Mouse (Mus musculus) frontal cortex, adult (tissue): Measurements from ENCODE around the gene Platr17.
"Not testable (repeated sequence)": the region's sequence is repeated elsewhere in the genome, so short reads cannot be mapped to it uniquely, and the experiment has no call there.

Source experiments
- ATAC-seq: cut with Nextera tagmentation; 2 replicates; pipeline ENCODE4 v1.9.2; 2017; ENCODE audit warnings: mild to moderate bottlenecking, moderate library complexity, mixed read lengths; ENCODE audit not compliant: low TSS enrichment

Gene Platr17

DNA sequence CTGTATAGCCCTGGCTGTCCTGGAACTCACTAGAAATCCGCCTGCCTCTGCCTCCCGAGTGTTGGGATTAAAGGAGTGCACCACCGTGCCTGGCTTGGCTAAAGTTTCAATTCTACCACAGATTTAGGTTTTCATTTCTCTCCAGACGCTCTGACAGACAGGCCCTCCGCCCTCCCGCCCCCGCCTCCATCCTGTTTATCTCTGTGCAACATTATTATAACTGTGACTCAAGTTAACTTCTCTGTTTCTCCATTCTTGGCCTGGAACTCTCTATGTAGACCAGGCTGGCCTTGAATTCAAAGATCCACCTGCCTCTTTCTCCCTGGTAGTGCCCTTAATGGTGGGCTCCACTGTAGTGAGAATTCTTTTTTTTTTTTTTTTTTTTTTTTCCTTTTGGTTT is 2.4 kb upstream of the Platr17 start:
- no peak for ATAC-seq

DNA sequence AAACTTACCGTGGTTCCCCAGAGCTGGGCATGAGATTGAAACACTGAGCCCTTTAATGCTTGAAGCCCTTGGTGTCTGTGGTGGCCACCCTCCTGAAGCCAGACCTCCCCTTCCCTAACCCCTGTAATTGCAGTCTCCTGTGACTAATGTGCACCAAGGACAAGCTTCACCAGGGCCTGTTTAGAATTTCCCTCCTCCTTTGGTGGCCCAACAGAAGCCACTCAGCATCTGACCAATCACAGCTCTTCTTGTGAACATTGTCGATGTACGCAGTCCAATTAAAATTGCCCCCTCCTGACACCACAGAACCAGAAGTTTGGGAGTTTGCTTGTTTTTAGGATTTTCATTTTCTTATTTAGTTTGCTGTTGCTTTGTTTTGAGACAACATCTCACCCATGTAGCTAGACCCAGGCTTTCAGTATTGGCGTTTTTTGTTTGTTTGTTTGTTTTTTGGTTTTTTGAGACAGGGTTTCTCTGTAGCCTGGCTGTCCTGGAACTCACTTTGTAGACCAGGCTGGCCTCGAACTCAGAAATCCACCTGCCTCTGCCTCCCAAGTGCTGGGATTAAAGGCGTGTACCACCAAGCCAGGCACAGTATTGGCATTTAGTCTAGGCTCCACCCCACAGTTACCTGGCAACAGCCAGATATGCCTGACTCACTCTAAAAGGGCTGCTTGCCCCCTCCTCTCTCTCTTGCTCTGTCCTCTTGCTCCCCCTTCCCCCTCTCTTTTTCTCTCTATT is 854 bp upstream of the Platr17 start:
- ATAC-seq, result not testable (repeated sequence)

DNA sequence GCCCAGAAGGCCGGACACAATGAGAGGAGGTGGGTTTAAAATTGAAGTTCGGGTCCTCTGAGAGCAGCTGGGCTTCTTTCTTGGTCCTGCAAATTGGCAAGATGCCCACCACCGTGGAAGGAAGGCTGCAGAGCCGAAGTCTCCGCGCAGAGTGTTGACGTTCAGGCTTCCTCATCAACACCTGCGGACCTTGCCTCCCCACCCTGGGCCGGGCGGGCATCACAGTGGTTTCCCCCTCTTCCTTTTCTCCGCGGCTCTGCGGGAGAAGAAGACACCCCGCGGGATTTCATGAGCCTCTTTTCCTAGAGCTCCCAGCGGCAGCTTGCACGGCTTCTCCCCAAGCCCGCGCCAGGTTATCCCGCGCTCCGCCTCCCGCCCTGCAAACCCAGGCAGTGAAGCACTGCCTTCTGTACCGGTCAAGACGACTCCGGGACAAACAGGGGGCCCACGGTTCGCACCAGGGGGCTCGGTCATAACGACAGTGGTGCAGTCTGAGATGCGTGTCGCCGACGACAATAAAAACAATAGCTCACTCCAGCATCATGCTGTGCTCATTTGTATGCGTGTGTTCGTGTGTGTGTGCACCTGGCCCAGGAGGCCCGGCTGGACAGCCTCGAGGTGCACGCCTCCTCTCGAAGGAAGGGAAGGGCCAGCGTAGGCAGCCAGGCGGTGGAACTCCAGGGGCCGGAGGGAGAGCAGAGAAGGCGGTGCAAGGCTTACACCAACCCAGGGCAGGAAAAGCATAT is 3.6 kb downstream of the Platr17 start:
- ATAC-seq, result peak; percentile 52

DNA sequence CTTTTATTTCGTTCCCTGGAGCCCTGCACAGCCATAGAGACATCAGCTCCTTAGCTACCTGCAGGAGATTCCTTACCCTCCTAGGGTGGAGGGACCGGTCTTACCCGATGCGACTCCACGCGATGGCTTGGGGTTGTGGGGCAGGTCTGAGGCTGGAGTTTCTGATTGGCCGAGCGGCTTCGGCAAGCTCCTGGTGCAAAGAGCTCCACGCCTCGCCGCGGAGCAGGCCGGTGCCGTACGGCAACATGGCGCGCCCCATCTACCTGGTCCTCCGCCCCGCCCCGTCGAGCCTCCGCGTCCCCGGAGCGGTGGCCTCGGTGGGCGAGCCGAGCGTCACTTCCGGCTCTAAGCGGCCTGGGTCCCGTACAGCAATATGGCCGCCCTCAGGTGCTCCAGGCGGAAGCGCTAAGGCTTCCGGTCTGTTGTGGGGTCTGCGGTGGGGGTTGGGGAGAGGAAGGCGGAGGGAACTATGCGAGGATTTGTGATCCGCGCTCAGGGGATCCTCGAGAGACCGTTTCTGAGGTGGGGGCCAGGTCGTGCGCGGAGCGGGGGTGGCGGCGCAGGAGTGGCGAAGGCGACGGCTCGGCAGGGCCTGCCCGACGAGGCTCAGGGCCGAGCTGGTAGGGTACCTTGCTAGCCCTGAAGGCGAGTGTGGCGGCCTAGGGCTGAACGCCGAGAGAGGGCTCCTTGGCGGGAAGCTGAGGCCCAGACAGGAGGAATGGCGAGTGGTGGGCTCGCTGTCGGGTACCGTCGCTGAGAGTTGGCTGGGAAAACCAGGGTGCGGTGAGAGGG is 4.3 kb downstream of the Platr17 start, which contains the start of gene Daxx:
Daxx (plus strand) TSS at position 338 of the 792 bp plus-strand sequence.
- ATAC-seq, result peak; percentile 94

DNA sequence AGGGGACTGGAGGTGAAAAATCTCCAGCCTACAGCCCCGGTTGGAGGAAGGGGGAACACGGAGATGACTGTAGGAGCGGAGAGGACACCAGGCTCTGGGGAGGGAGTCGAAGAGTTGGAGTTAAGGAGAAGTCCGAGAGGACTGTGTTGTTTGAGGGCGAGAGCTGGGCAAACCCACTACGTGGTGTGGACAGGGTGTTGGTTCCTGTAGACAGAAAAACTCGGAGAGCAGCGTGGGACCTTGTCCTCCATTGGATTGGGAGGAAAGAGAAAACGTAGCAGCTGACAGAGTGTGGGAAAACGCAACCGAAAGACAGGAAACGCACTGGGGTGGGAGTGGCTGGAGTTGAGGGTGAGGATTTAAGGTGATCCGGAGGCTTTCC is 4.9 kb downstream of the Platr17 start:
- 0 out of 2 replicates have a peak, but pooled peaks have one; percentile 8 for ATAC-seq

DNA sequence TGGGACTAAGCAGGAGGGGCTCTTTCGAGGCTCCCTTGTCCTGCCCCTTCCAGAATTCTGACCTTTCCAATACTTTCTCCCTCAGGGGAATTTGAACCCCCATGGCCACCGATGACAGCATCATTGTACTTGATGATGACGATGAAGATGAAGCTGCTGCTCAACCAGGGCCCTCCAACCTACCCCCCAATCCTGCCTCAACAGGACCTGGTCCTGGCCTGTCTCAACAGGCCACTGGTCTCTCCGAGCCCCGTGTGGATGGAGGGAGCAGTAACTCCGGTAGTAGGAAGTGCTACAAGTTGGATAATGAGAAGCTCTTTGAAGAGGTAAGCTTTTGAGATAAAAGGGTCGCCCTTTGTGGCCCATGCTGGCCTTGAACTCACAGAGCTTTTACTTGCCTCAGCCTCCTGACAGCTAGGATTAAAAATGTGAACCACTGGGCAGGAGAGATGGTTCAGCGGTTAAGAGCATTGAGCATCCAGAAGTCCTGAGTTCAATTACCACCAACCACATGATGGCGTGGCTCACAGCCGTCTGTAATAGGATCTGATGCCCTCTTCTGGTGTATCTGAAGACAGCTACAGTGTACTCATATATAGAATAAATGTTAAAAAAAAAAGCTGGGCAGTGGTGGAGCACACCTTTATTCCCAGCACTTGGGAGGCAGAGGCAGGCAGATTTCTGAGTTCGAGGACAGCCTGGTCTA is 5.6 kb downstream of the Platr17 start:
- ATAC-seq, result no peak

DNA sequence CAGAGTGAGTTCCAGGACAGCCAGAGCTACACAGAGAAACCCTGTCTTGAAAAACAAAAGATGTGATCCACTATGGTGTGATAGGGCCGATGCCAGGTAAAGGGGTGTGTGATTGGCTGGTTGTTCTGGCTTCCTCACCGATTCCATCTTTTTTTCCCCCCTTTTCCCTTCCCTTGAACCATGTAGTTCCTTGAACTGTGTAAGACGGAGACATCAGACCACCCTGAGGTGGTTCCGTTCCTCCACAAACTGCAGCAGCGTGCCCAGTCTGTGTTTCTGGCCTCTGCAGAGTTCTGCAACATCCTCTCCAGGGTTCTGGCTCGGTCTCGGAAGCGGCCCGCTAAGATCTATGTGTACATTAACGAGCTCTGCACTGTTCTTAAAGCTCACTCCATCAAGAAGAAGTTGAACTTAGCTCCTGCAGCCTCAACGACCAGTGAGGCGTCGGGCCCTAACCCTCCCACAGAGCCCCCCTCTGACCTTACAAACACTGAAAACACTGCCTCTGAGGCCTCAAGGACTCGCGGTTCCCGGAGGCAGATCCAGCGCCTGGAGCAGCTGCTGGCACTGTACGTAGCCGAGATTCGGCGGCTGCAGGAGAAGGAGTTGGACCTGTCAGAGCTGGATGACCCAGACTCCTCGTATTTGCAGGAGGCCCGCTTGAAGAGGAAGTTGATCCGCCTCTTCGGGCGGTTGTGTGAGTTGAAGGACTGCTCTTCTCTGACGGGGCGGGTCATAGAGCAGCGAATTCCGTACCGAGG is 6.3 kb downstream of the Platr17 start:
- ATAC-seq, result no peak

DNA sequence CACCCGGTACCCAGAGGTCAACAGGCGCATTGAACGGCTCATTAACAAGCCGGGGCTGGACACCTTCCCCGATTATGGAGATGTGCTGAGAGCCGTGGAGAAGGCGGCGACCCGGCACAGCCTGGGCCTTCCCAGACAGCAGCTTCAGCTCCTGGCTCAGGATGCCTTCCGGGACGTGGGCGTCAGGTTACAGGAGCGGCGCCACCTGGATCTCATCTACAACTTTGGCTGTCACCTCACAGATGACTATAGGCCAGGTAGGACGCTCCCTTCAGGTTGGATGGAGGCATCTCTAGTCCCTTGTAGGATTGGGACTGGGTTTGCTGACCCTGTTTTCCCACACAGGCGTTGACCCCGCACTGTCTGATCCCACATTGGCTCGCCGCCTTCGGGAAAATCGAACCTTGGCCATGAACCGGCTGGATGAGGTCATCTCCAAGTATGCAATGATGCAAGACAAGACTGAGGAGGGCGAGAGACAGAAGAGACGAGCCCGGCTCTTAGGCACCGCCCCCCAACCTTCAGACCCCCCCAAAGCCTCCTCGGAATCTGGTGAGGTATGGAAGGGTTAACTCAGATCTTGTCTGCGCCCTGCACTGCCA is 7.0 kb downstream of the Platr17 start:
- no peak for ATAC-seq

DNA sequence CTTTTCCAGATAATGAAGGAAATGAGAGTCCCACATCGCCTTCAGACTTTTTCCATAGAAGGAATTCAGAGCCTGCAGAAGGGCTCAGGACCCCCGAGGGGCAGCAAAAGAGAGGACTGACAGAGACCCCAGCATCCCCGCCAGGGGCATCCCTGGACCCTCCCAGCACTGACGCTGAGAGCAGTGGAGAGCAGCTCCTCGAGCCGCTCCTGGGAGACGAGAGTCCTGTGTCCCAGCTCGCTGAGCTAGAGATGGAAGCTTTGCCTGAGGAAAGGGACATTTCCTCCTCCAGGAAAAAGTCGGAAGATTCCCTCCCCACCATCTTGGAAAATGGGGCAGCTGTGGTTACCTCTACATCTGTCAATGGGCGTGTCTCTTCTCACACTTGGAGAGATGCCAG is 8.3 kb downstream of the Platr17 start:
- no peak for ATAC-seq

DNA sequence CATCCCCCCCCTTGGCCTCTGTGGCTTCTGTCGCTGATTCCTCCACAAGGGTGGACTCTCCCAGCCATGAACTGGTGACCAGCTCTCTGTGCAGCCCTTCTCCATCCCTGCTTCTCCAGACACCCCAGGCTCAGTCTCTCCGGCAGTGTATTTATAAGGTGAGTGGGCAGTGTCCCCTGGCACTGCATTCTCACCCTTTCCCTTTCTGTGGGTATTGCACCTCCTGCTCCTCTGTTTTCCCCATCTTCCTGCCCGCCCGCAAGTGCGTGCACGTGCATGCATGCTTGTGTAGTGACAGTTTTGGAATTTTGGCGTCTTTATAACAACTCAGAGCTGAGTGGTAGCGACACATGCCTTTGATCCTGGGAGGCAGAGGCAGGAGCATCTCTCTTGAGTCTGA is 9.0 kb downstream of the Platr17 start:
- no peak for ATAC-seq

DNA sequence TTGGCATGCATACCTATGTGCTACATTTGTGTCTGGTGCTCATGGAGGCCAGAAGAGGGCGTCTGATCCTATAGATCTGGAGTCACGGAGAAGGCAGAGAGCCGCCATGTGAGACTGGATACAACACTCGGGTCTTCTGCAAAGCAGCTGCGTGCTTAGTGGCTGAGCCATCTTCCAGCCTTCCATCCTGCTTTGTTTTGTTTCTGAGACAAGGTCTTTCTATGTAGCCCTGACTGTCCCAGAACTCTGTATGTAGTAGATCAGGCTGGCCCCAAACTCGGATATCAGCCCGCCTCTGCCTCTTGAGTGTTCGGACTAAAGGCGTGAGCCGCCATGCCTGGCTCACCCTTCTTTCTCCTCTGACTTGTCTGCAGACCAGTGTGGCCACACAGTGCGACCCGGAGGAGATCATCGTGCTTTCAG is 10.0 kb downstream of the Platr17 start:
- ATAC-seq, result no peak

DNA sequence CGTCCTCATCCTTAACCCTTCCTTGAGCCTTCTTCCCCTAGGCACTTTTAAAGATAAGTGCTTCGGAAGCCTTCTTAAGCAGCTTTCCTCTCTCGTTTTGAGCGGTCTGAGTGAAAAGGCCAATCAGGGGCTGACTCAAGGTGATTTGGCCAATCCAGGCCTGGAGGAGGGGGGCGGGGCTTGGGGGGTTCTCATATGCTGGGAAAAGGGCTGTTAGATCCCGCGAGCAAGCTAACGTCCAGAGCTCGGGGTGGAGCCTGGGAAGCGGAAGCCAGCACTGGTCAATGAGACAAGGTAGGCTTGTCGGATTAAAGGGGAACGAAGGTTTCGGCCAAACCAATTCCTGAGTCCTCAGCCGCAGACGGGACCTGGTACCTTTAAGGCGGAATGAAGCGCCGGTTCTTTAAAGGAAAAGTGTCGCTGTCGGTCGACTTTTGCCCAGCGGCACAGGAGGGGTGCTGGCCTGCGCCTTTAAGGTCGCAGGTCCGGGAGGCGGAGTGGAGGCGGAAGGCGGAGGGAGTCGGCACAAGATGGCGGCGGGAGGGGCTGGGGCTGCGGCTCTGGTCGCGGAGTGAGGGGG is 10.8 kb downstream of the Platr17 start, which contains the start of the genes Tapbp and Zbtb22:
Tapbp (plus strand) TSS at position 229 of the 580 bp plus-strand sequence.
Zbtb22 (plus strand) TSS at position 234 of the 580 bp plus-strand sequence.
- peak; percentile 82 for ATAC-seq

DNA sequence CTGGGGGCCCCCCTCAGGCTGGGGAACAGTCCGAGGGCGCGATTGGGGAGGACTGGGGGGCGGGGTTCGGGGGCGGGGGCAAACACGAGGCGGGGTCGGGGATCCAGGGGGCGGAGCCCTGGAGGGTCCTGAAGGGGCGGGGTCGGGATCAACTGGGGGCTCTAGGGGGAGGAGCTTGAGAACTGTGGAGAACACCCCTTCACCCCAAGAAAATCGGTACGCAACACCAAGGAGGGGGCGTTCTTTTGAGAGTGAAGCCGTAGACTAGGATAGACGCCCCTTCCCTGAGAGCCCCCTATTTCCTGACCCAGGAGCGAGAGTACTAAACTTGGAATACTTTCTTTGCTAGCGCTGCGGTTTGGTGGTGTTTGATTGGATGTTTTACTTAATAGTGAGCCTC is 11.4 kb downstream of the Platr17 start:
- no peak for ATAC-seq

DNA sequence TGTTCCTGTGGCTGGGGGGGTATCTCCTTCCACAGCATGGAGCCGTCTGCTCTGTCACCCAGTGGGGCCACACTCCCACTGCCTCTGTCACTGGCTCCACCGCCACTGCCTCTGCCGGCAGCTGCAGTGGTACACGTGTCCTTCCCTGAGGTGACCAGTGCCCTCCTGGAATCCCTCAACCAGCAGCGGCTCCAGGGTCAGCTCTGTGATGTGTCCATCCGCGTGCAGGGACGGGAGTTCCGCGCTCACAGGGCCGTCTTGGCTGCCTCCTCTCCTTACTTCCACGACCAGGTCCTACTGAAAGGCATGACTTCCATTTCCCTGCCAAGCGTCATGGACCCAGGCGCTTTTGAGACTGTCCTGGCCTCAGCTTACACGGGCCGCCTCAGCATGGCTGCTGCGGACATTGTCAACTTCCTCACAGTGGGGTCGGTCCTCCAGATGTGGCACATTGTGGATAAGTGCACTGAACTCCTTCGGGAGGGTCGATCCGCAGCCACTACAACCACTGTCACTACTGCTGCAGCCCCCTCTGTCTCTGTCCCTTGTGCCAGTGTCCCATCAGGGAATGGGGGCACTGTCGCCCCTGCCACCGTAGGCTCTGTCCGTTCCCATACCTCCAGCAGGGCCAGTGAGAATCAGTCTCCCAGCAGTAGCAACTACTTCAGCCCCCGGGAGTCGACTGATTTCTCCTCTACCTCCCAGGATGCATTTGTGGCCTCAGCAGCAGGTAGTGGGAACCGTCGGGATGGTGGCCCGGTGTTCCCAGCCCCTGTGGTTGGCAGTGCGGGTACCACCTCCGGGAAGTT is 12.1 kb downstream of the Platr17 start:
- ATAC-seq, result no peak

DNA sequence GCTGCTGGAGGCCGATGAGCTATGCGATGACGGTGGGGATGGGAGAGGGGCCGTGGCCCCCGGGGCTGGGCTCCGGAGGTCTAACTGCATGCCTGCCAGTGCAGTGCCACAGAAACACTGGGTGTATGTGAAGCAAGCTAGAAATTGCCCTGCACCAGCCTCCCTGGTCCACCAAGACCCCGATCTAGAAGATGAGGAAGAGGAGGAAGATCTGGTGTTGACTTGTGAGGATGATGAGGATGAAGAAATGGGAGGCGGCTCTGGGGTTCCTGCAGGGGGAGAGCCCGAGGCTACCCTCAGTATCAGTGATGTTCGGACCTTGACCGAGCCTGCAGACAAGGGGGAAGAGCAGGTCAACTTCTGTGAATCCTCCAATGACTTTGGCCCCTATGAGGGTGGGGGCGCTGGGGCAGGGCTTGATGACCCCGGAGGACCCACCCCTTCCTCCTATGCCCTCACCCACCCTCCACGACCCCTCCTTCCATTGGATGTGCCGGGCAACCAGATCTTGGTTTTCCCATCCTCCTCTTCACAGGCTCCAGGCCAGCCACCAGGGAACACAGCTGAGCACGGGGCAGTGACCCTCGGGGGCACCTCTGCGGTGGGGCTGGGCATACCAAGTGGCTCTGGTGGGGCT is 12.8 kb downstream of the Platr17 start:
- no peak for ATAC-seq

DNA sequence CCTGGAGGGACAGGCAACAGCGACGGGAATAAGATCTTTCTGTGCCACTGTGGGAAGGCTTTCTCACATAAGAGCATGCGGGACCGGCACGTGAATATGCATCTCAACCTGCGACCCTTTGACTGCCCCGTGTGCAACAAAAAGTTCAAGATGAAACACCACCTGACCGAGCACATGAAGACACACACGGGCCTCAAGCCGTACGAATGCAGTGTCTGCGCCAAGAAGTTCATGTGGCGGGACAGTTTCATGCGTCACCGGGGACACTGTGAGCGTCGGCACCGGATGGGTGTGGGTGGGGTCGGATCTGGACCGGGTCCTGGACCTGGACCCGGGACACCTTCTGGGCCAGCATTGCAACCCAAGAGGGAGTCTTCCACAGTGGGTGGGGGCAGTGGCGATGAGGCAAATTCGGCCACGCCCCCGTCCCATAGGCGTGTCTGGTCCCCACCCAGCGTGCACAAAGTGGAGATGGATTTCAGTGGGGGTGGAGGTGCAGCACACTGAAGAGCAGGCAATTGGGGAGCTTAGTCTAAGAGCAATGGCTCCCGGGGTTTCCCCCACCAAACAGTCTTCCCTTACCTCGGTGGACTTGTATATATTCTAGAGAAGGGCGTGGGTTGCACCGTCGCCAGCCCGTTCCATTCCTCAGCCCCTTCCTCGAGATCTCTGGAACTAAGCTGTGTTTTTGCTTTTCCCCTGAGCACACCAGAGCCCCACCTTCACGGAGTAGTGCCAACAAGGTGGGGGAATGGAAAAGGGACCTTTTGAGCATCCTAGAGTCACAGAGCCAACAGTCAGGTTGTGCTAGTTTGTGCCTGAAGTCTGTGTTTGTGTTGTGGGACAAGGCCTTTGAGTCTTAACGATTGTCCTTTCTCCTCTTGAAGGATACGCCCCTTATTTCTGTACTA is 13.6 kb downstream of the Platr17 start:
- ATAC-seq, result no peak
